Mouse (Mus musculus): ENCODE data around the gene Camsap2. TPM values are rescaled to one million over a fixed set of nuclear protein-coding genes. Genes with fewer than 3 reads are reported as not detected.

The Camsap2 gene
- polyA plus RNA-seq, 1 experiment from 2014 or later, result 13.2 TPM

DNA sequence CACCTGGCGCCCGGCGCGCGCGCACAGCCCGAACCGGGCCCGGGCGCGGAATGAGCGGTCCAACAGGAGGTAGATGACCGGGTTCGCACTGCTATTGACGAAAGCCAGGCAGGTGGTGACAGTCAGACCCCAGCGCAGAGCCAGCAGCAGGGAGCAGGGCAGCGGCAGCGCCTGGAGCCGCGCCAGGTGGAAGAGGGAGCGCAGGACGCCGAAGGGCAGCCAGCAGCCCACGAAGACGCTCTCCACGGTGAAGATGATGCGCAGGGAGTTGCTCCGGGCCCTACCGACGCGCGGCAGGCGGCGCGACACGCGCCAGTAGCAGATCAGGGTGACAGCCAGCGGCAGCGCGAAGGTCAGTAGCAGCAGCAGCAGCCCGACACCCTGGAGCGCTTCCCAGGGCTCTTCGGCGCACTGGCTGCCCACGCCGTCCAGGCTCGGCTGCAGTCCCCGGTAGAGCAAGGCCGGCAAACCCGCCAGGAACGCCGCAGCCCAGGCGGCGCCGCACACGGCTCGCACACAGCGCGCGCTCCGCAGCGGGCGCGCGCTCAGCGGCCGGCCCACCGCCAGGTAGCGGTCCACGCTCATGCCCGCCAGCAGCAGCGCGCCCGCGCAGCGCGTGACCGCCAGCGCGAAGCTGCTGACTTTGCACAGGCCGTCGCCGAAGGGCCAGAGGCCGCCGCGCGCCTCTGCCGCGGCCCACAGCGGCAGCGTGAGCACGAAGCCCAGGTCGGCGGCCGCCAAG lies 85.8 kb downstream of the Camsap2 start:
- Histone ChIP-seq H3K4me1 (replicated peaks; ENCODE audit: control insufficient read depth, insufficient read depth, low read length) (peaks cover 6% of the 10 kb centered on the region; the same call in 1 of the 2 replicates), H3K9ac (ENCODE audit: low read depth, low read length) (no peak overlapping the region), H3K4me2 (peak overlapping the region; percentile 80), H3K36me3 (ENCODE audit: control insufficient read depth, insufficient read depth, low read length) (no peaks in the 10 kb centered on the region), H3K9me3 (ENCODE audit: control insufficient read depth, low read length) (no peaks in the 10 kb centered on the region), H3K27ac (ENCODE audit: low read depth, low read length) (no peak overlapping the region), H3K4me3 (ENCODE audit: low read depth, low read length) (peak overlapping the region; percentile 54), H3K27me3 (replicated peaks; ENCODE audit: control insufficient read depth, insufficient read depth, low read length) (peaks cover 63% of the 10 kb centered on the region)
- ATAC-seq (replicated peaks; ENCODE audit: low FRiP score) (peak; percentile 35; the same call in 1 of the 2 replicates), DNase-seq (ENCODE audit: low spot score) (peak; percentile 38)
- WGBS, result 1% methylated on average over 94 of the region's 95 CpGs

DNA sequence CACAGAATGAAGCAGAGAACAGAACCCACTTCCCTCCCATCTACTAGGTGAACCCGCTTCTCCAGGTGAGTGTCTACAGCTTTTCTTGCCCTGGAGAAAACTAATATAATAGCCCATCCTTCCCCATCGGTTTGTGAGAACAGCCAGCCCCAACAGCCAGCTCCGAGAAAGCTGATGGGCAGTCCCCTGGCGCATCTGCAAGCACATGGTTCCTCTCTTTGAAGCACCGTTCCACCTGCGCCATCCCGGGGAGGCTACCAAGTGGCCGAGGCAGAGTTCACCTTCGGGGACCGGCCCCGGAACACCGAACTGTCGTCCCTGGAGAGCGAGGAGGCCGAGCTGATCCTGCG lies 86.4 kb downstream of the Camsap2 start:
- H3K27me3 ChIP-seq (replicated peaks; ENCODE audit: control insufficient read depth, insufficient read depth, low read length), result peaks cover 63% of the 10 kb centered on the region
- no peak overlapping the region for H3K9ac ChIP-seq (ENCODE audit: low read depth, low read length)
- no peaks in the 10 kb centered on the region for H3K9me3 ChIP-seq (ENCODE audit: control insufficient read depth, low read length)
- WGBS, result 5% methylated on average over 16 of the region's 16 CpGs
- peak overlapping the region; percentile 80 for H3K4me2 ChIP-seq
- H3K4me3 ChIP-seq (ENCODE audit: low read depth, low read length), result peak overlapping the region; percentile 54
- DNase-seq (ENCODE audit: low spot score), result no peak
- ATAC-seq (replicated peaks; ENCODE audit: low FRiP score), result no peak
- no peak overlapping the region for H3K27ac ChIP-seq (ENCODE audit: low read depth, low read length)
- H3K4me1 ChIP-seq (replicated peaks; ENCODE audit: control insufficient read depth, insufficient read depth, low read length), result peaks cover 6% of the 10 kb centered on the region; the same call in 1 of the 2 replicates
- no peaks in the 10 kb centered on the region for H3K36me3 ChIP-seq (ENCODE audit: control insufficient read depth, insufficient read depth, low read length)

DNA sequence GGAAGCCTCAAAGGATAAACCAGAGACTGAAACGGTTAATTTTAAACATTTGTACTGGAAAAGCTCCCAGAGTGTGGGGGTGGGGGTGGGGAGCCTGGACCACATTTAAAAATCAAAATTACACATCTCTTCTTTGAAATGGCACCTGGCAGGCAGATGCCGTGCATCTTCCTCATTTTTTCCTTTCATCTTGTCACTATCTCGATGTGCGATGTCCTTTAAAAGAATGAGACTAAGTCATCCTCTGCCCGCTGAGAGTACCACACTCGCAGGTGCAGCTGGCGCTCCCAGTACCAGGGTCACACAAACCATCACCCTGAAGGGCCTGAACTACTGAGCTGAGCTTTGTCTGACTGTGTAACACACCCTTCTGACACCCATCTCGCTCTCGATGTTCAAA lies 87.4 kb downstream of the Camsap2 start:
- Histone ChIP-seq H3K4me2 (no peak overlapping the region), H3K27ac (ENCODE audit: low read depth, low read length) (no peak overlapping the region), H3K9ac (ENCODE audit: low read depth, low read length) (no peak overlapping the region), H3K4me3 (ENCODE audit: low read depth, low read length) (no peak overlapping the region), H3K9me3 (ENCODE audit: control insufficient read depth, low read length) (no peaks in the 10 kb centered on the region), H3K4me1 (replicated peaks; ENCODE audit: control insufficient read depth, insufficient read depth, low read length) (peaks cover 6% of the 10 kb centered on the region; the same call in 1 of the 2 replicates), H3K27me3 (replicated peaks; ENCODE audit: control insufficient read depth, insufficient read depth, low read length) (peaks cover 63% of the 10 kb centered on the region), H3K36me3 (ENCODE audit: control insufficient read depth, insufficient read depth, low read length) (no peaks in the 10 kb centered on the region)
- no peak for DNase-seq (ENCODE audit: low spot score)
- no peak for ATAC-seq (replicated peaks; ENCODE audit: low FRiP score)
- WGBS, result 70% methylated on average over 9 of the region's 9 CpGs

DNA sequence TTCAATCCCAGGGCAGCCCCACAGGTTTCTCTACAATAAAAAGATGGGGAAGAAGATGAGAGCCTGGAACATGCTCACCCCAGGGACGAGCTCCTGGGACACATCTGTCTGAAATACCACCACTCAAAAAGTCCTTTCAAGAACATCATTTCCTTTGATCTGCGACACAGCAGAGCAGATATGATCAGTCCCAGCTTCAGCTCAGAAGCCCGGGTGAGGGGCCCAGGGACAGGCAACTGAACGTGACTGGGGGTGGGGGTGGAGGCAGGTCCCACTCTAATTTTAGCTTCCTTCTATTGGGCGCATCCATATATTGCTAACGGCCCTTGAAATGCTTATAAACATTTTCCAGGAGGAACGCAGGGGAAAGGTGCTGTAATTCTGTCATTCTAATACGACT lies 90.2 kb downstream of the Camsap2 start:
- Histone ChIP-seq H3K9ac (ENCODE audit: low read depth, low read length) (no peak overlapping the region), H3K4me3 (ENCODE audit: low read depth, low read length) (no peak overlapping the region), H3K4me2 (no peak overlapping the region), H3K4me1 (replicated peaks; ENCODE audit: control insufficient read depth, insufficient read depth, low read length) (peaks cover 6% of the 10 kb centered on the region; the same call in 1 of the 2 replicates), H3K27me3 (replicated peaks; ENCODE audit: control insufficient read depth, insufficient read depth, low read length) (peaks cover 41% of the 10 kb centered on the region), H3K27ac (ENCODE audit: low read depth, low read length) (no peak overlapping the region), H3K9me3 (ENCODE audit: control insufficient read depth, low read length) (no peaks in the 10 kb centered on the region), H3K36me3 (ENCODE audit: control insufficient read depth, insufficient read depth, low read length) (no peaks in the 10 kb centered on the region)
- ATAC-seq (replicated peaks; ENCODE audit: low FRiP score), result no peak
- WGBS, result 42% methylated on average over 8 of the region's 8 CpGs
- no peak for DNase-seq (ENCODE audit: low spot score)

DNA sequence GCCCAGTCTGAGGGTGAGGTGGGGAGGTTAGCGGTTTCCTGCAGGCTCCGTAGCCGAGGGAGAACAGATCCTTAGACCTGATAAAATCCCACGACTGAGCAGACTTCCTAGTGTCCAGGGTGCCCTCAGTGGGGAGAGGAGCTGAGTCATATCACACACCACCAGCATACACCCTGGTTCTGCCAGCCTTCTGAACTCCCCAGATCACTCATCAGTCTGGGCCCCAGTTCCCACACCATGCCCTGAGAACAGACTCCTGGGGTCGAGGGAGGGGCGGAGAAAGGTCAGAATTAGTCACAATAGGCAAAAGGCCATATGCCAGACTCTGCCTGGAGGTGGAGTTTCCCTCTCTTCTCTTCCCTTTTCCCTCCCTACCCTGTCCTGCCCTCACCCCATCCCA lies 90.7 kb downstream of the Camsap2 start:
- DNase-seq (ENCODE audit: low spot score) (no peak), ATAC-seq (replicated peaks; ENCODE audit: low FRiP score) (no peak)
- no peaks in the 10 kb centered on the region for H3K9me3 ChIP-seq (ENCODE audit: control insufficient read depth, low read length)
- H3K9ac ChIP-seq (ENCODE audit: low read depth, low read length), result no peak overlapping the region
- H3K36me3 ChIP-seq (ENCODE audit: control insufficient read depth, insufficient read depth, low read length), result no peaks in the 10 kb centered on the region
- H3K4me3 ChIP-seq (ENCODE audit: low read depth, low read length), result no peak overlapping the region
- no peak overlapping the region for H3K4me2 ChIP-seq
- H3K27ac ChIP-seq (ENCODE audit: low read depth, low read length), result no peak overlapping the region
- H3K27me3 ChIP-seq (replicated peaks; ENCODE audit: control insufficient read depth, insufficient read depth, low read length), result peaks cover 36% of the 10 kb centered on the region
- H3K4me1 ChIP-seq (replicated peaks; ENCODE audit: control insufficient read depth, insufficient read depth, low read length), result peaks cover 3% of the 10 kb centered on the region; the same call in 1 of the 2 replicates
- WGBS, result 16% methylated on average over 6 of the region's 6 CpGs

DNA sequence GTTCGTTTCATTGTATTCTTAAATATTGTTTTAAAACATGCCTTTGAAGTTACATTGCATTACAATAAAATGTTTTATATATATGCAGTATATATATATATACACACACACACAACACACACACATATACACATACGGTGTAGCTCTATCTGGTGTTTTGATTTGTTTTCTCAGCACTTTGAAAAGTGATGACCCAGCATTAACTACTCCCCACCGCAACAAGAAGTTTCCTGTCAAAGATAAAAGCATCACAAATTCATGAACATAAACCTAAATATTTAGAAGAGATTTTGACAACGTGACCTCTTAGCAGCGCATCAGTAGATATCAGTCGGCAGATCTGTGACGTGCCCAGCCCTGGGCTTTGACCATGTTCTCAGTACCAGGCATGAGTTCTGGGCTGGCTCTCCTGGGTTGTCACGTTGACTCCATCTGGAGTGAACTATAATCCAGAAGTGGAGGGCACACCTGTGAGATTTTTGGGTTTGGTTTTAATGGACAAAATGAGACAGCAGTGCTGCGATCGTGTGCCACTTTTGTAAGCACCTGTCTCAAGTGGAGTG lies 91.3 kb downstream of the Camsap2 start:
- H3K36me3 ChIP-seq (ENCODE audit: control insufficient read depth, insufficient read depth, low read length), result no peaks in the 10 kb centered on the region
- no peak for ATAC-seq (replicated peaks; ENCODE audit: low FRiP score)
- no peaks in the 10 kb centered on the region for H3K9me3 ChIP-seq (ENCODE audit: control insufficient read depth, low read length)
- H3K27ac ChIP-seq (ENCODE audit: low read depth, low read length), result no peak overlapping the region
- no peaks in the 10 kb centered on the region for H3K4me1 ChIP-seq (replicated peaks; ENCODE audit: control insufficient read depth, insufficient read depth, low read length)
- DNase-seq (ENCODE audit: low spot score), result no peak
- peaks cover 30% of the 10 kb centered on the region for H3K27me3 ChIP-seq (replicated peaks; ENCODE audit: control insufficient read depth, insufficient read depth, low read length)
- H3K9ac ChIP-seq (ENCODE audit: low read depth, low read length), result no peak overlapping the region
- WGBS, result 75% methylated on average over 10 of the region's 10 CpGs
- H3K4me2 ChIP-seq, result no peak overlapping the region
- no peak overlapping the region for H3K4me3 ChIP-seq (ENCODE audit: low read depth, low read length)

DNA sequence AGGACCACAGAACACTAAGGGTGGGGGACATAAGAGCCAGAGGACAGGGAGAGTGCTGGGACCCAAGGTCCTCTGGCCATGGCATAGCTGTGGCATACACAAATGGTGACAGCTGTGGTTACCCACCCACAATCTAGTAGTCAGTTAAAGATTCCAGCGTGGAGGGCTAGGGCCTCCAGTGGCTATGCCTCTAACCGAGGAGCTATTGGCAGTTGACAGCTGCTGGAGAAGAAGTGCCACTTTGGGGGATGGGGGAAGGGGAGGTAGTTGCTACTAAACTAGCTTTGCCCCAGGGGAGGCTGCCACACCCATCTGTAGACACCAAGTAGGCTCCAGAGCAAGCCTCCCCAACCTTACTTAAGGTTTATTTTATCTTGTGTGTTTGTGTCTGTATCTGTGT lies 92.4 kb downstream of the Camsap2 start:
- Histone ChIP-seq H3K9me3 (ENCODE audit: control insufficient read depth, low read length) (no peaks in the 10 kb centered on the region), H3K36me3 (ENCODE audit: control insufficient read depth, insufficient read depth, low read length) (no peaks in the 10 kb centered on the region), H3K4me3 (ENCODE audit: low read depth, low read length) (no peak overlapping the region), H3K4me1 (replicated peaks; ENCODE audit: control insufficient read depth, insufficient read depth, low read length) (no peaks in the 10 kb centered on the region), H3K27ac (ENCODE audit: low read depth, low read length) (no peak overlapping the region), H3K27me3 (replicated peaks; ENCODE audit: control insufficient read depth, insufficient read depth, low read length) (peaks cover 20% of the 10 kb centered on the region), H3K4me2 (no peak overlapping the region), H3K9ac (ENCODE audit: low read depth, low read length) (no peak overlapping the region)
- DNase-seq (ENCODE audit: low spot score), result no peak
- ATAC-seq (replicated peaks; ENCODE audit: low FRiP score), result no peak
- WGBS, result 26% methylated on average over 2 of the region's 2 CpGs

DNA sequence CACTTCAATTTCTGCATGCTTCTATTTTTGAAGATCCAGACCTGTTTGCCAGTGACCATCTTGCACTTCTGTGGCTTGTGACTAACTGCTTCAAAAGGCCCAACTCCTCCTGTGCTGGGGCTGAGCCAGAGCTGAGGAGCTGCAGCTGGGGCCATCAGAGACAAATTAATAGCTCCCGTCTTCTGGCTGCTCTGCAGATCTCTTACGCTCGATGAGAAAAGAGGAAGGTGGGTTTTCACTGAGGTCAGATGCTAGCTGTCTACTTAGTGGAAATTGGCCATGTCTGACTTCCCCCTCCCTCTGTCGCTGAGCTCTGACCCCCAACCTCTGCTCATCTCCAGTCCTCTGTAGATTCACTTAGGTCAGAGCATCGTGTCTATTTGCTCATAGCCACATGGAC lies 96.2 kb downstream of the Camsap2 start:
- no peak for DNase-seq (ENCODE audit: low spot score)
- H3K27ac ChIP-seq (ENCODE audit: low read depth, low read length), result no peak overlapping the region
- H3K4me1 ChIP-seq (replicated peaks; ENCODE audit: control insufficient read depth, insufficient read depth, low read length), result no peaks in the 10 kb centered on the region
- no peaks in the 10 kb centered on the region for H3K36me3 ChIP-seq (ENCODE audit: control insufficient read depth, insufficient read depth, low read length)
- WGBS, result 33% methylated on average over 5 of the region's 5 CpGs
- H3K9ac ChIP-seq (ENCODE audit: low read depth, low read length), result no peak overlapping the region
- H3K27me3 ChIP-seq (replicated peaks; ENCODE audit: control insufficient read depth, insufficient read depth, low read length), result 0 out of 2 replicates have a peak, but pooled peaks cover 2% of the 10 kb centered on the region
- ATAC-seq (replicated peaks; ENCODE audit: low FRiP score), result no peak
- no peak overlapping the region for H3K4me2 ChIP-seq
- H3K9me3 ChIP-seq (ENCODE audit: control insufficient read depth, low read length), result no peaks in the 10 kb centered on the region
- H3K4me3 ChIP-seq (ENCODE audit: low read depth, low read length), result no peak overlapping the region

DNA sequence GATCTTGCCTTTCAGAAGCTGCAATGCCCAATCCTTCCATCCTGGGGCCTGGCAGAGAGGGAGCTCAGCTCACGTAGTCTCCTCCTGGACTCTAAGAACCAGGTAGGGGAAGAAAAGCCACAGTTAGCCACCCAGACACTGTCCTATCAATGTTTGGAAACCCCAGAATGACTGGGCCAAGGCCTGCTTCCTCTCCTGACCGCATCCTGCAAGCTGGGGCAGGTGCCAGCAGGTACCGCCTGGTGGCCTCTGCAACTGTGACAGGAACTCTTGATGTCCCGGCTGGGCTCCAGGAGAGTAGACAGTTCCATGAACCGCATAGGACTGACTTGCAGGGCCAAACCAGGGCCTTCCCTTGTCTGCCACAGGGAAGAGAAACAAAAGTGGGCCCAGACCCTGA lies 98.5 kb downstream of the Camsap2 start:
- DNase-seq (ENCODE audit: low spot score), result no peak
- Histone ChIP-seq H3K36me3 (ENCODE audit: control insufficient read depth, insufficient read depth, low read length) (no peaks in the 10 kb centered on the region), H3K27me3 (replicated peaks; ENCODE audit: control insufficient read depth, insufficient read depth, low read length) (0 out of 2 replicates have a peak, but pooled peaks cover 2% of the 10 kb centered on the region), H3K27ac (ENCODE audit: low read depth, low read length) (no peak overlapping the region), H3K4me3 (ENCODE audit: low read depth, low read length) (no peak overlapping the region), H3K4me2 (no peak overlapping the region), H3K9ac (ENCODE audit: low read depth, low read length) (no peak overlapping the region), H3K4me1 (replicated peaks; ENCODE audit: control insufficient read depth, insufficient read depth, low read length) (no peaks in the 10 kb centered on the region), H3K9me3 (ENCODE audit: control insufficient read depth, low read length) (no peaks in the 10 kb centered on the region)
- ATAC-seq (replicated peaks; ENCODE audit: low FRiP score), result no peak
- 79% methylated on average over 5 of the region's 5 CpGs for WGBS
